Mouse (Mus musculus) telencephalon, adult 2 months (tissue): ENCODE results near the gene Rxra.

Experiments
- DNase-seq: peaks from one replicate; pipeline ENCODE4 v3.0.0-alpha.2; 2011; ENCODE audit warnings: low read depth, low spot score

Gene Rxra

GRCm38 (mm10) chr2:27702283-27702682, 26.0 kb downstream of the Rxra start:
- no peak for DNase-seq

GRCm38 (mm10) chr2:27702904-27703666, 26.8 kb downstream of the Rxra start:
- DNase-seq, result no peak

- no peak for DNase-seq
These were observed 27.8 kb downstream of the Rxra start for GRCm38 (mm10) chr2:27703852-27704640.

- DNase-seq, result no peak
These were observed 28.4 kb downstream of the Rxra start for GRCm38 (mm10) chr2:27704641-27705040.

GRCm38 (mm10) chr2:27710871-27711382, 34.7 kb downstream of the Rxra start:
- no peak for DNase-seq

- no peak for DNase-seq
These were observed 36.4 kb downstream of the Rxra start for GRCm38 (mm10) chr2:27712626-27713025.

GRCm38 (mm10) chr2:27713378-27713777, 37.1 kb downstream of the Rxra start:
- DNase-seq, result no peak

- no peak for DNase-seq
These were observed 37.9 kb downstream of the Rxra start for GRCm38 (mm10) chr2:27714131-27714530.

GRCm38 (mm10) chr2:27715221-27715620, 39.0 kb downstream of the Rxra start:
- no peak for DNase-seq

GRCm38 (mm10) chr2:27716339-27716738, 40.1 kb downstream of the Rxra start:
- no peak for DNase-seq

- no peak for DNase-seq
These were observed 42.0 kb downstream of the Rxra start for GRCm38 (mm10) chr2:27718191-27718590.

GRCm38 (mm10) chr2:27719601-27720000, 43.4 kb downstream of the Rxra start:
- DNase-seq, result no peak

GRCm38 (mm10) chr2:27721611-27722010, 45.4 kb downstream of the Rxra start:
- DNase-seq, result no peak

- no peak for DNase-seq
These were observed 48.6 kb downstream of the Rxra start for GRCm38 (mm10) chr2:27724729-27725316.

- DNase-seq, result no peak
These were observed 52.0 kb downstream of the Rxra start for GRCm38 (mm10) chr2:27727994-27728854.

GRCm38 (mm10) chr2:27729009-27729408, 52.8 kb downstream of the Rxra start:
- no peak for DNase-seq

GRCm38 (mm10) chr2:27730002-27730905, 54.0 kb downstream of the Rxra start:
- DNase-seq, result no peak

GRCm38 (mm10) chr2:27733021-27733420, 56.8 kb downstream of the Rxra start:
- DNase-seq, result no peak

GRCm38 (mm10) chr2:27734328-27734727, 58.1 kb downstream of the Rxra start:
- DNase-seq, result no peak

GRCm38 (mm10) chr2:27734800-27735199, 58.6 kb downstream of the Rxra start:
- no peak for DNase-seq
